Mouse (Mus musculus) layer of hippocampus, postnatal 36 days (tissue): Measurements from ENCODE around the gene Gm6763. TPM values are rescaled to one million over a fixed set of nuclear protein-coding genes. Genes with fewer than 3 reads are reported as not detected.
"Not testable (repeated sequence)": the region's sequence is repeated elsewhere in the genome, so short reads cannot be mapped to it uniquely, and the experiment has no call there.

Experiments
- DNase-seq, 2 experiments: peaks; one replicate each; pipeline ENCODE4 v3.0.0; 2022
- total RNA-seq, 2 experiments: library from RNA; stranded (reverse); gene quantifications; 2 replicates each; pipeline ENCODE4 v1.2.3; 2021

The Gm6763 gene
- total RNA-seq: not detected

DNA sequence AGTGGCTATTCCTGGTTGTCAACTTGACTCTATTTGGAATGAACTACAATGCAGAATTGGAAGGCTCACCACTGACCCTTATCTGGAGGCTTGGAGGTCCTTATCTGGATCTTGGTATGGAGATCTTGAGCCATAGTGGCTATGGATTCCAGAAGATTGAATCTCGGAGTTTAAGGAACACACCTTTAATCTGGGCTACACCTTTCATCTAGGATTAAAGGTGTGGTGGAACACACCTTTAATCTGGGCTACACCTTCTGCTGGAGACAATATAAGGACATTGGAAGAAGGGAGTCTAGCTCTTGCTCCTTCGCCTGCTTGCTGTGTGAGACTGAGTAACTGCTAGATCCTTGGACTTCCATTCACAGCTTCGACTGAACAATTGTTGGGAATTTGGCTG, at the start of gene Gm6763:
TSS of gene Gm6763 (plus strand) at position 301 of the 400 bp plus-strand sequence.
- DNase-seq: not testable (repeated sequence)

DNA sequence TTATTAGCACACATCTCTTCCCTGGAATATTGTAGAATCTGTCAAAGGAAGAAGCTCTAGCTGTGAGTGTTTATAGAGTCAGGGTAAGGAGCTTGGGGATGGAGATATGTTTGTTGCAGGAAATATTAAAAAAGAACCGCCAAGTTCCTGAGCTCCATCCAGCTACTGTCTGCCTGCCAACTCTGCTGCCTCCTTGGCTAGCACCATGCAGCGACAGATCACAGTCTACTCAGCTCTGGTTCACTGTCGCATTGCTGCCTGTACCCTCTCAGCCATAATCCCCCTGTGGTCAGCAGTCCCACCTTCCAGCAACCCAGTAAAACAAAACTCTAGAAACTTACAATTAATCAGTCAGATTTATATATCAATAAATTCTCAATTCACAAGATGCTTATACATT, 41.3 kb upstream of the Gm6763 start:
- no peak for DNase-seq

DNA sequence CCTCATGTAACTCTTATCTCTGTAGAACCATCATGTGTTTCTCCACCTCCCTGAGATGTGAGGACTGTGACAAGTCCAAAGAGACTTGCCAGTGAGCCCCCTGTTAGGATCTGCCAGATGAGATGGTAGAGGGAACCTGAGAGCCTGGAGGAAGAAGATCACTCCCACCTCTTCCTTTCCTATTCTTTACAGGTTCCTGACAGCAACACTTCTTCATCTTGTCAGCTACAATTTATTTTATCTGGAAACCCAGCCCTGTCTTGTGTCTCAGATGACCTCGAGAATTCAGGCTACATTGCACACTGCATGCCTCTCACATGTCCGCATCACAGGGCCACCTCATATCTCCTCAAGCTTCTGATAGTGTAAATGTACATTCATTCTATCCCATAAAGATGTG, 33.0 kb upstream of the Gm6763 start:
- no peak for DNase-seq

DNA sequence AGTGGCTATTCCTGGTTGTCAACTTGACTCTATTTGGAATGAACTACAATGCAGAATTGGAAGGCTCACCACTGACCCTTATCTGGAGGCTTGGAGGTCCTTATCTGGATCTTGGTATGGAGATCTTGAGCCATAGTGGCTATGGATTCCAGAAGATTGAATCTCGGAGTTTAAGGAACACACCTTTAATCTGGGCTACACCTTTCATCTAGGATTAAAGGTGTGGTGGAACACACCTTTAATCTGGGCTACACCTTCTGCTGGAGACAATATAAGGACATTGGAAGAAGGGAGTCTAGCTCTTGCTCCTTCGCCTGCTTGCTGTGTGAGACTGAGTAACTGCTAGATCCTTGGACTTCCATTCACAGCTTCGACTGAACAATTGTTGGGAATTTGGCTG, 8.6 kb upstream of the Gm6763 start, which contains the start of gene Gm21293:
TSS of gene Gm21293 (plus strand) at position 301 of the 400 bp plus-strand sequence.
- DNase-seq: not testable (repeated sequence)

DNA sequence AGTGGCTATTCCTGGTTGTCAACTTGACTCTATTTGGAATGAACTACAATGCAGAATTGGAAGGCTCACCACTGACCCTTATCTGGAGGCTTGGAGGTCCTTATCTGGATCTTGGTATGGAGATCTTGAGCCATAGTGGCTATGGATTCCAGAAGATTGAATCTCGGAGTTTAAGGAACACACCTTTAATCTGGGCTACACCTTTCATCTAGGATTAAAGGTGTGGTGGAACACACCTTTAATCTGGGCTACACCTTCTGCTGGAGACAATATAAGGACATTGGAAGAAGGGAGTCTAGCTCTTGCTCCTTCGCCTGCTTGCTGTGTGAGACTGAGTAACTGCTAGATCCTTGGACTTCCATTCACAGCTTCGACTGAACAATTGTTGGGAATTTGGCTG, 8.4 kb downstream of the Gm6763 start, which contains the start of gene Gm8764:
TSS of gene Gm8764 (plus strand) at position 301 of the 400 bp plus-strand sequence.
- DNase-seq: not testable (repeated sequence)

DNA sequence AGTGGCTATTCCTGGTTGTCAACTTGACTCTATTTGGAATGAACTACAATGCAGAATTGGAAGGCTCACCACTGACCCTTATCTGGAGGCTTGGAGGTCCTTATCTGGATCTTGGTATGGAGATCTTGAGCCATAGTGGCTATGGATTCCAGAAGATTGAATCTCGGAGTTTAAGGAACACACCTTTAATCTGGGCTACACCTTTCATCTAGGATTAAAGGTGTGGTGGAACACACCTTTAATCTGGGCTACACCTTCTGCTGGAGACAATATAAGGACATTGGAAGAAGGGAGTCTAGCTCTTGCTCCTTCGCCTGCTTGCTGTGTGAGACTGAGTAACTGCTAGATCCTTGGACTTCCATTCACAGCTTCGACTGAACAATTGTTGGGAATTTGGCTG, 16.9 kb downstream of the Gm6763 start, which contains the start of gene Gm21304:
TSS of gene Gm21304 (plus strand) at position 301 of the 400 bp plus-strand sequence.
- DNase-seq: not testable (repeated sequence)

DNA sequence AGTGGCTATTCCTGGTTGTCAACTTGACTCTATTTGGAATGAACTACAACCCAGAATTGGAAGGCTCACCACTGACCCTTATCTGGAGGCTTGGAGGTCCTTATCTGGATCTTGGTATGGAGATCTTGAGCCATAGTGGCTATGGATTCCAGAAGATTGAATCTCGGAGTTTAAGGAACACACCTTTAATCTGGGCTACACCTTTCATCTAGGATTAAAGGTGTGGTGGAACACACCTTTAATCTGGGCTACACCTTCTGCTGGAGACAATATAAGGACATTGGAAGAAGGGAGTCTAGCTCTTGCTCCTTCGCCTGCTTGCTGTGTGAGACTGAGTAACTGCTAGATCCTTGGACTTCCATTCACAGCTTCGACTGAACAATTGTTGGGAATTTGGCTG, 25.4 kb downstream of the Gm6763 start, which contains the start of gene Gm21312:
TSS of gene Gm21312 (plus strand) at position 301 of the 400 bp plus-strand sequence.
- not testable (repeated sequence) for DNase-seq

DNA sequence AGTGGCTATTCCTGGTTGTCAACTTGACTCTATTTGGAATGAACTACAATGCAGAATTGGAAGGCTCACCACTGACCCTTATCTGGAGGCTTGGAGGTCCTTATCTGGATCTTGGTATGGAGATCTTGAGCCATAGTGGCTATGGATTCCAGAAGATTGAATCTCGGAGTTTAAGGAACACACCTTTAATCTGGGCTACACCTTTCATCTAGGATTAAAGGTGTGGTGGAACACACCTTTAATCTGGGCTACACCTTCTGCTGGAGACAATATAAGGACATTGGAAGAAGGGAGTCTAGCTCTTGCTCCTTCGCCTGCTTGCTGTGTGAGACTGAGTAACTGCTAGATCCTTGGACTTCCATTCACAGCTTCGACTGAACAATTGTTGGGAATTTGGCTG, 33.9 kb downstream of the Gm6763 start, which contains the start of gene Gm20765:
TSS of gene Gm20765 (plus strand) at position 301 of the 400 bp plus-strand sequence.
- DNase-seq: not testable (repeated sequence)

DNA sequence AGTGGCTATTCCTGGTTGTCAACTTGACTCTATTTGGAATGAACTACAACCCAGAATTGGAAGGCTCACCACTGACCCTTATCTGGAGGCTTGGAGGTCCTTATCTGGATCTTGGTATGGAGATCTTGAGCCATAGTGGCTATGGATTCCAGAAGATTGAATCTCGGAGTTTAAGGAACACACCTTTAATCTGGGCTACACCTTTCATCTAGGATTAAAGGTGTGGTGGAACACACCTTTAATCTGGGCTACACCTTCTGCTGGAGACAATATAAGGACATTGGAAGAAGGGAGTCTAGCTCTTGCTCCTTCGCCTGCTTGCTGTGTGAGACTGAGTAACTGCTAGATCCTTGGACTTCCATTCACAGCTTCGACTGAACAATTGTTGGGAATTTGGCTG, 42.4 kb downstream of the Gm6763 start, which contains the start of gene Gm4340:
TSS of gene Gm4340 (plus strand) at position 301 of the 400 bp plus-strand sequence.
- DNase-seq: not testable (repeated sequence)

Other genes starting within 250 kb of the Gm6763 start
- not detected for gene Gm21293, start 8.5 kb upstream of the Gm6763 start, total RNA-seq
- gene Gm8764, start 8.5 kb downstream of the Gm6763 start, total RNA-seq: not detected
- gene Gm21304, start 17.0 kb downstream of the Gm6763 start, total RNA-seq: not detected
- not detected for gene Gm21312, start 25.5 kb downstream of the Gm6763 start, total RNA-seq
- gene Gm20765, start 34.0 kb downstream of the Gm6763 start, total RNA-seq: not detected
- not detected for gene Gm4340, start 42.5 kb downstream of the Gm6763 start, total RNA-seq